Mouse (Mus musculus) ES-E14 (cell line): ENCODE measurements around the gene Mrps36.

Experiments used
- CHD2 ChIP-seq: IDR thresholded peaks from 2 replicates; pipeline ENCODE4 v1.6.1; 2014; ENCODE audit warnings: mild to moderate bottlenecking, low read depth, low read length, inconsistent platforms
- HCFC1 ChIP-seq: IDR thresholded peaks from 2 replicates; pipeline ENCODE4 v1.6.1; 2012; ENCODE audit warnings: low read length, inconsistent platforms, borderline replicate concordance; ENCODE audit not compliant: insufficient read depth

DNA sequence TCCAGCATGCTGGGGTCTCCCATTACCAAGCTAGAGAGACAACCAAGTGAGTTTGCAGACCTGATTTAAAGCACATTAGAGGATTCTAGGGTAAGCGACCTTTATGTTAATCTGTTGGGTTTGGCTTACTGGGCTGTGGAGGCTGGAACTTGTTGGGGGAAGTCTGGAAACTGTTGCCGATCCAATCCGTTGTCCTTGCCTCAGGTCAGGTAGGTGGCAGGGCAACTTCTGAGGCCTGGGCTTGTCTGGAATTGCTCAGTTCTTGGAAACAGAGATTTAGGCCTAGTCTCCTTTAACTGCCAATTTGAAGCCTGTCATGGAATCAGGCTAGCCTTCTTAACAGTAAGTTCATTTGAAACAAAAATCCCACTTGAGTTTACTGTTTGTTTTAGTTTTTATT, 44.6 kb upstream of the Mrps36 start:
- TF ChIP-seq CHD2 (no peak), HCFC1 (no peak)
